Mouse (Mus musculus) MEL (cell line): ENCODE results near the gene Mypop. TPM values are rescaled to one million over a fixed set of nuclear protein-coding genes. Genes with fewer than 3 reads are reported as not detected.

Experiments
- DNase-seq: peaks from one replicate; pipeline ENCODE4 v3.0.0; 2011; ENCODE audit warnings: low read depth, low spot score
- H3K27ac ChIP-seq: 2 replicates; pipeline ENCODE4 v1.5.1; 2012; ENCODE audit warnings: low read depth, mild to moderate bottlenecking, control low read depth, low read length, moderate library complexity; ENCODE audit not compliant: control insufficient read depth
- H3K27me3 ChIP-seq, 2 experiments: fragments of 150-350 bp in 1 of 2; sonication (generic) in 1 of 2; 2 replicates each; pipeline ENCODE4 v1.6.1; 2012; ENCODE audit warnings: low read length in 2 of 2, mild to moderate bottlenecking in 2 of 2, improper control_type of control experiment in 1 of 2, moderate library complexity in 1 of 2; ENCODE audit not compliant: insufficient read depth in 2 of 2, control insufficient read depth in 1 of 2
- H3K36me3 ChIP-seq, 2 experiments: 2 replicates each; pipeline ENCODE4 v1.6.1; 2012 to 2014; ENCODE audit warnings: low read length in 2 of 2, improper control_type of control experiment in 1 of 2, inconsistent platforms in 1 of 2, mild to moderate bottlenecking in 1 of 2; ENCODE audit not compliant: insufficient read depth in 2 of 2, control insufficient read depth in 1 of 2
- H3K4me1 ChIP-seq, 2 experiments: fragments of 150-350 bp in 1 of 2; sonication (generic) in 1 of 2; 2 replicates each; pipeline ENCODE4 v1.6.1; 2012; ENCODE audit warnings: low read length in 2 of 2, improper control_type of control experiment in 1 of 2, mild to moderate bottlenecking in 1 of 2; ENCODE audit not compliant: insufficient read depth in 2 of 2, control insufficient read depth in 1 of 2
- H3K4me3 ChIP-seq, 2 experiments: fragments of 150-350 bp in 1 of 2; sonication (generic) in 1 of 2; 2 replicates each; pipeline ENCODE4 v1.5.1; 2012; ENCODE audit warnings: low read depth in 2 of 2, low read length in 2 of 2, mild to moderate bottlenecking in 2 of 2, moderate library complexity in 2 of 2, control low read depth in 1 of 2, improper control_type of control experiment in 1 of 2; ENCODE audit not compliant: control insufficient read depth in 1 of 2, insufficient read depth in 1 of 2
- H3K79me2 ChIP-seq: 2 replicates; pipeline ENCODE4 v1.6.1; 2012; ENCODE audit warnings: mild to moderate bottlenecking, low read length, moderate library complexity; ENCODE audit not compliant: control insufficient read depth, poor library complexity, insufficient read depth
- H3K9ac ChIP-seq: 2 replicates; pipeline ENCODE4 v1.6.1; 2012; ENCODE audit warnings: low read depth, mild to moderate bottlenecking, control low read depth, low read length, moderate library complexity; ENCODE audit not compliant: control insufficient read depth, poor library complexity, severe bottlenecking
- H3K9me3 ChIP-seq: fragments of 150-350 bp; sonication (generic); replicated peaks from 2 replicates; pipeline ENCODE4 v1.6.1; 2012; ENCODE audit warnings: mild to moderate bottlenecking, low read length, improper control_type of control experiment, moderate library complexity; ENCODE audit not compliant: insufficient read depth
- BHLHE40 ChIP-seq: IDR thresholded peaks from 2 replicates; pipeline ENCODE4 v1.6.1; 2012; ENCODE audit warnings: low read depth, mild to moderate bottlenecking, inconsistent platforms, low read length, improper control_type of control experiment, borderline replicate concordance
- CHD2 ChIP-seq: IDR thresholded peaks from 2 replicates; pipeline ENCODE4 v1.6.1; 2011; ENCODE audit warnings: low read length, improper control_type of control experiment
- E2F4 ChIP-seq: IDR thresholded peaks from 2 replicates; pipeline ENCODE4 v1.6.1; 2011; ENCODE audit warnings: low read depth, low read length, improper control_type of control experiment, borderline replicate concordance
- ELF1 ChIP-seq: IDR thresholded peaks from 2 replicates; pipeline ENCODE4 v1.6.1; 2014; ENCODE audit warnings: low read depth, mild to moderate bottlenecking, inconsistent platforms, low read length, improper control_type of control experiment, moderate library complexity
- EP300 ChIP-seq, 2 experiments: IDR thresholded peaks; 2 replicates each; pipeline ENCODE4 v1.6.1; 2011; ENCODE audit warnings: improper control_type of control experiment in 2 of 2, low read length in 2 of 2, low read depth in 1 of 2, mild to moderate bottlenecking in 1 of 2
- ETS1 ChIP-seq: IDR thresholded peaks from 2 replicates; pipeline ENCODE4 v1.6.1; 2012; ENCODE audit warnings: low read depth, mild to moderate bottlenecking, inconsistent platforms, low read length, improper control_type of control experiment, moderate library complexity
- GABPA ChIP-seq: IDR thresholded peaks from 2 replicates; pipeline ENCODE4 v1.6.1; 2012; ENCODE audit warnings: low read depth, mild to moderate bottlenecking, inconsistent platforms, low read length, improper control_type of control experiment, moderate library complexity
- GATA1 ChIP-seq: IDR thresholded peaks from 2 replicates; pipeline ENCODE4 v1.6.1; 2011; ENCODE audit warnings: low read depth, low read length, improper control_type of control experiment
- KAT2A ChIP-seq: conservative IDR thresholded peaks from 2 replicates; pipeline ENCODE4 v1.6.1; 2012; ENCODE audit warnings: low read depth, low read length, improper control_type of control experiment, inconsistent platforms
- MEF2A ChIP-seq: IDR thresholded peaks from 2 replicates; pipeline ENCODE4 v1.6.1; 2014; ENCODE audit warnings: low read depth, mild to moderate bottlenecking, inconsistent platforms, low read length, improper control_type of control experiment; ENCODE audit not compliant: poor library complexity, insufficient replicate concordance, severe bottlenecking; ENCODE audit errors: extremely low read depth
- MXI1 ChIP-seq: IDR thresholded peaks from 2 replicates; pipeline ENCODE4 v1.6.1; 2011; ENCODE audit warnings: mild to moderate bottlenecking, low read depth, low read length, improper control_type of control experiment
- MYB ChIP-seq: IDR thresholded peaks from 2 replicates; pipeline ENCODE4 v1.6.1; 2011; ENCODE audit warnings: mild to moderate bottlenecking, low read depth, low read length, improper control_type of control experiment
- NELFE ChIP-seq: IDR thresholded peaks from 2 replicates; pipeline ENCODE4 v1.6.1; 2011; ENCODE audit warnings: low read depth, low read length, improper control_type of control experiment
- POLR2AphosphoS2 ChIP-seq: IDR thresholded peaks from 2 replicates; pipeline ENCODE4 v1.6.1; 2011; ENCODE audit warnings: low read length, improper control_type of control experiment
- RAD21 ChIP-seq: IDR thresholded peaks from 2 replicates; pipeline ENCODE4 v1.6.1; 2011; ENCODE audit warnings: mild to moderate bottlenecking, low read depth, low read length, improper control_type of control experiment
- SIN3A ChIP-seq: IDR thresholded peaks from 2 replicates; pipeline ENCODE4 v1.6.1; 2012; ENCODE audit warnings: low read length, improper control_type of control experiment, inconsistent platforms
- TAL1 ChIP-seq: IDR thresholded peaks from 2 replicates; pipeline ENCODE4 v1.6.1; 2012; ENCODE audit warnings: mild to moderate bottlenecking, inconsistent platforms, low read length, moderate library complexity, mixed read lengths
- TBP ChIP-seq: IDR thresholded peaks from 2 replicates; pipeline ENCODE4 v1.8.0; 2011; ENCODE audit warnings: low read depth, low read length, improper control_type of control experiment
- UBTF ChIP-seq: IDR thresholded peaks from 2 replicates; pipeline ENCODE4 v1.6.1; 2012; ENCODE audit warnings: low read depth, mild to moderate bottlenecking, inconsistent platforms, low read length, improper control_type of control experiment, moderate library complexity, borderline replicate concordance; ENCODE audit not compliant: insufficient read depth
- ZC3H11A ChIP-seq: IDR thresholded peaks from 2 replicates; pipeline ENCODE4 v1.6.1; 2012; ENCODE audit warnings: low read depth, mild to moderate bottlenecking, inconsistent platforms, low read length, improper control_type of control experiment
- ZKSCAN1 ChIP-seq: IDR thresholded peaks from 2 replicates; pipeline ENCODE4 v1.6.1; 2012; ENCODE audit warnings: low read depth, mild to moderate bottlenecking, inconsistent platforms, low read length, improper control_type of control experiment, moderate library complexity
- polyA plus RNA-seq, 2 experiments: library from polyadenylated mRNA; stranded (reverse) in 1 of 2; unstranded in 1 of 2; fragments of >175 nt in 1 of 2; fragments of >200 nt in 1 of 2; gene quantifications; 2 replicates each; pipeline versions ENCODE4 v1.2.1 to v1.2.4; 2012; ENCODE audit warnings: low replicate concordance in 2 of 2, low read depth in 1 of 2; ENCODE audit not compliant: insufficient read length in 2 of 2, insufficient read depth in 1 of 2, missing spikeins in 1 of 2
- total RNA-seq: library from RNA; depleted of rRNA; stranded (reverse); fragments of 300-350 nt; gene quantifications from 2 replicates; pipeline ENCODE4 v1.2.3, GENCODE M21; 2012

Mypop gene
- total and polyA plus RNA-seq, 3 experiments, result 1.2 to 6.5 TPM; not detected in 1

GRCm38 (mm10) chr7:18992294-18992675, 1.2 kb downstream of the Mypop start:
- no peak overlapping the region for H3K27ac ChIP-seq
- no peaks in the 10 kb centered on the region for H3K79me2 ChIP-seq
- no peaks in the 10 kb centered on the region for H3K27me3 ChIP-seq
- TF ChIP-seq UBTF (no peak), ZC3H11A (no peak), RAD21 (no peak), TAL1 (no peak), TBP (no peak), EP300 (IDR thresholded peaks at IDR 0.05; ENCODE audit: low read depth in 1 of 2, low read length in 2 of 2) (no peak), GATA1 (no peak), KAT2A (no peak), NELFE (no peak), POLR2AphosphoS2 (no peak), ELF1 (no peak), E2F4 (no peak), ETS1 (no peak), MYB (no peak), SIN3A (no peak)
- TF ChIP-seq, all 39 proteins: peak for 0
- DNase-seq, result no peak
- Histone ChIP-seq H3K4me3 (no peak overlapping the region), H3K4me1 (peaks cover 0 to 13% of the 10 kb centered on the region in 2 experiments; a peak in 2 of 4 replicates), H3K36me3 (peaks cover 0 to 5% of the 10 kb centered on the region in 2 experiments; a peak in 2 of 4 replicates), H3K9ac (no peak overlapping the region), H3K9me3 (no peaks in the 10 kb centered on the region)

- no peaks in the 10 kb centered on the region for H3K27me3 ChIP-seq
- no peak for DNase-seq
- peaks cover 0 to 5% of the 10 kb centered on the region in 2 experiments; a peak in 2 of 4 replicates for H3K36me3 ChIP-seq
- no peak overlapping the region for H3K9ac ChIP-seq
- H3K9me3 ChIP-seq, result no peaks in the 10 kb centered on the region
- H3K27ac ChIP-seq, result no peak overlapping the region
- H3K79me2 ChIP-seq, result no peaks in the 10 kb centered on the region
- peaks cover 0 to 7% of the 10 kb centered on the region in 2 experiments; a peak in 1 of 4 replicates for H3K4me1 ChIP-seq
- no peak for TF ChIP-seq MYB
- no peak for TF ChIP-seq GABPA
- no peak for TF ChIP-seq E2F4
- no peak for TF ChIP-seq TBP
- no peak for TF ChIP-seq ETS1
- no peak for TF ChIP-seq MXI1
- no peak for TF ChIP-seq ZKSCAN1
- no peak for TF ChIP-seq BHLHE40
- no peak for TF ChIP-seq MEF2A
- TF ChIP-seq CHD2, result no peak
- no peak overlapping the region for H3K4me3 ChIP-seq
Measured at GRCm38 (mm10) chr7:18993036-18993435, 2.0 kb downstream of the Mypop start.
